Comparison of ENCODE assay signal across 13 mouse cellular contexts in the genomic region with DNA sequence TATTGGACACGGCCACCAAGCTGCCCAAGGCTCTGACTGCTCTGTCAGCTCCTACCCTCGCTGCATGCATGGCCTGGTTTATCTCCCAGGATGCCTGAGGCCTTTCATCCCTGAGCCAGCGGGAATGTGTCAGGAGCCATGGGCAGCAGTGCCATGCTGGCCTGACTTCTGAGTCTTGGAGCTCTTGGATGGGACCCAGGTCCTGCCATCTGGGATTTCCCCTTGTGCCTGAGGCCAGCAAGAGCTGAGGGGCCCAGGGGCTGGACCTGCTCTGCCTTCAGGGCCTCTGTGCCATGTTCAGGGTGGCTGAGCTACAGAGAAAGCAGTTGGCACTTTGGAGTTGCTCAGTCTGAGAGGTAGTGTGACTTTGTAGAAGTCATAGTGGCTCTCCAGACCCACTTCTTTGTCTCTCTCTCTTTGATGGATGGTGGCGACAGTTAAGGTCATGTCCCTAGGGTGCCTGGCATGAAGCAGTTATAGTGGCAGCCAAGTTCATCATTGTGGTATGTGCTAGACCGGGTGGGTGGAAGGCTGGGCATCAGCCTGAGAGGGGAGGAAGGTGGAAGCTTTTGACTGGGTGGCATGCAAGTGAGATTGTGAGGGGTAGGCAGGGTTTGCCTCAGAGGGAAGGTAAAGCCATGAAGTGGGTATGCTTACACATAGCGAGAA. TPM values are rescaled to one million over a fixed set of nuclear protein-coding genes. Genes with fewer than 3 reads are reported as not detected.
DNase-seq lines count a peak whose midpoint lies in the region; ATAC-seq and TF ChIP-seq lines count a peak whose summit lies in the region.
"Had no signal": no experiment of that assay in that cellular context is flagged by ENCODE, and none has a peak within 500 bp of the region (broad histone marks: within the 10 kb centered on the region; RNA-seq: fewer than 3 reads in every experiment).

No protein-coding gene starts in this region.

- no peaks in the 10 kb centered on the region for H3K27me3 ChIP-seq in hindbrain, embryonic 16.5 days (replicated peaks; ENCODE audit: control insufficient read depth, insufficient read depth, low read length)
- H3K27me3 ChIP-seq in hindbrain, embryonic 13.5 days = 0 out of 2 replicates have a peak, but pooled peaks cover 4% of the 10 kb centered on the region
- no peaks in the 10 kb centered on the region for H3K27me3 ChIP-seq in cerebellum, adult 2 months (ENCODE audit: control insufficient read depth, insufficient read depth, low read length)
- H3K27me3 ChIP-seq: neural tube, embryonic 15.5 days; stomach, embryonic 15.5 days had no signal

- H3K4me3 ChIP-seq in hindbrain, embryonic 16.5 days (ENCODE audit: low read length) = no peak overlapping the region
- H3K4me3 ChIP-seq in hindbrain, embryonic 13.5 days = no peak overlapping the region
- no peak overlapping the region for H3K4me3 ChIP-seq in cerebellum, adult 2 months (replicated peaks; ENCODE audit: insufficient read depth, low read depth, low read length)
- H3K4me3 ChIP-seq: heart, embryonic 13.5 days; left cerebral cortex, adult 2 months; neural tube, embryonic 15.5 days; stomach, embryonic 15.5 days had no signal

- peak; percentile 17 for DNase-seq in adrenal gland, adult 8-10 months
- DNase-seq in cerebellum, adult 2 months = peak; percentile 85 to 91
- peak; percentile 7 to 32 for DNase-seq in heart, postnatal 36 days
- no peak for DNase-seq in frontal cortex, adult 2 months (ENCODE audit: extremely low spot score in 1 of 2, low spot score in 1 of 2)
- no peak for DNase-seq in layer of hippocampus, adult 9-10 months (ENCODE audit: low spot score)
- DNase-seq: lung, postnatal 10 days had no signal

- WGBS in hindbrain, embryonic 16.5 days = 66% methylated on average over 6 of the region's 6 CpGs
- WGBS in hindbrain, embryonic 13.5 days = 67% methylated on average over 6 of the region's 6 CpGs
- 13% methylated on average over 6 of the region's 6 CpGs for WGBS in cerebellum, adult 2 months

- peak; percentile 41; the same call in 1 of the 2 replicates for ATAC-seq in hindbrain, embryonic 16.5 days
- ATAC-seq in hindbrain, embryonic 13.5 days (ENCODE audit: low FRiP score) = no peak
- ATAC-seq: inflammation-experienced regulatory T-cells, adult 6 months had no signal

- TF ChIP-seq CTCF in cerebellum, adult 2 months (IDR thresholded peaks at IDR 0.05; ENCODE audit: borderline replicate concordance, insufficient read depth, low read depth, low read length) = no peak

- H3K4me1 ChIP-seq in hindbrain, embryonic 16.5 days (ENCODE audit: control insufficient read depth, insufficient read depth, low read depth, low read length) = peaks cover 18% of the 10 kb centered on the region
- peaks cover 34% of the 10 kb centered on the region for H3K4me1 ChIP-seq in hindbrain, embryonic 13.5 days (replicated peaks)
- peaks cover 51% of the 10 kb centered on the region for H3K4me1 ChIP-seq in cerebellum, adult 2 months (ENCODE audit: control insufficient read depth, insufficient read depth, low read length)
- H3K4me1 ChIP-seq: heart, embryonic 13.5 days; stomach, embryonic 15.5 days had no signal

- no peak overlapping the region for H3K4me2 ChIP-seq in hindbrain, embryonic 16.5 days (ENCODE audit: low read length)
- no peak overlapping the region for H3K4me2 ChIP-seq in hindbrain, embryonic 13.5 days
- H3K4me2 ChIP-seq: heart, embryonic 13.5 days; neural tube, embryonic 15.5 days; stomach, embryonic 15.5 days had no signal

- intact Hi-C loops in heart, postnatal 36 days (cut with DNase I) = no loop called here

- no peaks in the 10 kb centered on the region for H3K9me3 ChIP-seq in hindbrain, embryonic 16.5 days (ENCODE audit: control insufficient read depth, low read length)
- no peaks in the 10 kb centered on the region for H3K9me3 ChIP-seq in hindbrain, embryonic 13.5 days
- H3K9me3 ChIP-seq: heart, embryonic 13.5 days; neural tube, embryonic 15.5 days; stomach, embryonic 15.5 days had no signal

- no peak overlapping the region for H3K9ac ChIP-seq in hindbrain, embryonic 16.5 days (ENCODE audit: low read depth, low read length)
- no peak overlapping the region for H3K9ac ChIP-seq in hindbrain, embryonic 13.5 days
- H3K9ac ChIP-seq: heart, embryonic 13.5 days; neural tube, embryonic 15.5 days; stomach, embryonic 15.5 days had no signal

- no peak for TF ChIP-seq POLR2A in cerebellum, adult 2 months (IDR thresholded peaks at IDR 0.05; ENCODE audit: borderline replicate concordance, insufficient read depth, low read length)

- H3K36me3 ChIP-seq in hindbrain, embryonic 16.5 days (ENCODE audit: control insufficient read depth, insufficient read depth, low read length) = no peaks in the 10 kb centered on the region
- H3K36me3 ChIP-seq in hindbrain, embryonic 13.5 days = no peaks in the 10 kb centered on the region
- H3K36me3 ChIP-seq: heart, embryonic 13.5 days; neural tube, embryonic 15.5 days; stomach, embryonic 15.5 days had no signal

- H3K27ac ChIP-seq in hindbrain, embryonic 16.5 days (ENCODE audit: low read depth, low read length) = no peak overlapping the region
- no peak overlapping the region for H3K27ac ChIP-seq in hindbrain, embryonic 13.5 days
- H3K27ac ChIP-seq in cerebellum, adult 2 months (ENCODE audit: insufficient read depth, low read length) = peak overlapping the region; percentile 14; the same call in 1 of the 2 replicates
- H3K27ac ChIP-seq: heart, embryonic 13.5 days; left cerebral cortex, adult 2 months; neural tube, embryonic 15.5 days; stomach, embryonic 15.5 days had no signal

RNA-seq across cellular contexts. Expression of gene Cacna1i, which starts 30.1 kb away (rescaled TPM):
- 0.74 and 0.84 TPM in 2 replicates for polyA plus RNA-seq in hindbrain, embryonic 16.5 days (2015; fragmentation: Nextera tagmentation; extraction: Ambion mirVana)
- 0.34 and 0.39 TPM in 2 replicates for polyA plus RNA-seq in hindbrain, embryonic 13.5 days (2015; fragmentation: Nextera tagmentation; extraction: Ambion mirVana)
- total RNA-seq in adrenal gland, adult 8-10 months (2022) = 1 to 10 TPM in 1 of 4 experiments, under 1 TPM in 3; 0.32 to 1.0 (median 0.77) TPM
- polyA plus RNA-seq in cerebellum, adult 2 months (2012; rRNA removed) = 20.8 and 22.0 TPM in 2 replicates
- under 1 TPM in 1 of 2 experiments, not detected in 1; 0.03 TPM for total RNA-seq in heart, postnatal 36 days (2021)
- polyA plus RNA-seq in frontal cortex, adult 2 months (2012; rRNA removed) = 35.7 and 40.9 TPM in 2 replicates
- polyA plus RNA-seq: heart, embryonic 13.5 days had no signal

RNA-seq across cellular contexts. Expression of gene Rps19bp1, which starts 53.0 kb away (rescaled TPM):
- polyA plus RNA-seq in hindbrain, embryonic 16.5 days (2015; fragmentation: Nextera tagmentation; extraction: Ambion mirVana) = 70.6 and 70.7 TPM in 2 replicates
- 74.7 and 75.9 TPM in 2 replicates for polyA plus RNA-seq in hindbrain, embryonic 13.5 days (2015; fragmentation: Nextera tagmentation; extraction: Ambion mirVana)
- total RNA-seq in adrenal gland, adult 8-10 months (2022) = 10 to 100 TPM; 32.7 to 41.0 (median 38.4) TPM
- 34.3 and 38.6 TPM in 2 replicates for polyA plus RNA-seq in cerebellum, adult 2 months (2012; rRNA removed)
- 10 to 100 TPM; 11.5 to 15.8 TPM for total RNA-seq in heart, postnatal 36 days (2021)
- polyA plus RNA-seq in frontal cortex, adult 2 months (2012; rRNA removed) = 46.5 and 47.8 TPM in 2 replicates

Comparison
In these comparisons a context has a peak if more than half of its experiments do, and no peak if none do; other contexts are left out.
1. DNase-seq: peak in adrenal gland, adult 8-10 months (single experiment), cerebellum, adult 2 months (2 of 2) and heart, postnatal 36 days (2 of 2); none in frontal cortex, adult 2 months (0 of 2) and layer of hippocampus, adult 9-10 months (single experiment).
2. RNA of gene Cacna1i, which starts 30.1 kb away (polyA plus RNA-seq): 35.7 to 40.9 TPM in frontal cortex, adult 2 months and 20.8 to 22.0 TPM in cerebellum, adult 2 months; 0.74 to 0.84 TPM in hindbrain, embryonic 16.5 days and 0.34 to 0.39 TPM in hindbrain, embryonic 13.5 days; every median in the first group is over 10 times any median in the second.